ENCODE assay signal across 14 mouse cellular contexts in genomic region chr8:104536028-104536427, GRCm38 (mm10). TPM values are rescaled to one million over a fixed set of nuclear protein-coding genes. Genes with fewer than 3 reads are reported as not detected.
DNase-seq lines count a peak whose midpoint lies in the region; ATAC-seq and TF ChIP-seq lines count a peak whose summit lies in the region.
"Had no signal": no experiment of that assay in that cellular context is flagged by ENCODE, and none has a peak within 500 bp of the region (broad histone marks: within the 10 kb centered on the region; RNA-seq: fewer than 3 reads in every experiment).

No protein-coding gene starts in this region.

- no peak for DNase-seq in heart, postnatal 36 days
- no peak for DNase-seq in kidney, postnatal 0 days (ENCODE audit: low spot score)
- DNase-seq in kidney, adult 18-20 months: no peak
- peak; percentile 79 for DNase-seq in MEL (ENCODE audit: low read depth, low spot score)
- no peak for DNase-seq in liver, postnatal 0 days
- no peak for DNase-seq in adrenal gland, postnatal 36 days
- no peak for DNase-seq in frontal cortex, postnatal 10 days (ENCODE audit: low spot score in 2 of 2)
- DNase-seq: adrenal gland, postnatal 14 days; kidney, postnatal 36 days; layer of hippocampus, postnatal 36 days had no signal

- TF ChIP-seq POLR2A in MEL (IDR thresholded peaks at IDR 0.05; ENCODE audit: control insufficient read depth in 1 of 2, insufficient read depth in 1 of 2, low read depth in 1 of 2, low read length in 2 of 2, poor library complexity in 1 of 2): no peak

- no peak for TF ChIP-seq CTCF in kidney, postnatal 0 days (IDR thresholded peaks at IDR 0.05; ENCODE audit: low read depth)
- no peak; a peak in 1 of 6 replicates for TF ChIP-seq CTCF in MEL (IDR thresholded peaks at IDR 0.05 in 2 of 3, conservative IDR thresholded peaks at IDR 0.05 in 1 of 3; ENCODE audit: control insufficient read depth in 1 of 3, insufficient read depth in 1 of 3, low read depth in 2 of 3, low read length in 3 of 3, poor library complexity in 1 of 3, severe bottlenecking in 1 of 3)
- TF ChIP-seq CTCF in liver, postnatal 0 days (IDR thresholded peaks at IDR 0.05; ENCODE audit: low read depth): no peak

- WGBS in heart, embryonic 12.5 days: 77% methylated on average over 4 of the region's 4 CpGs
- WGBS in kidney, postnatal 0 days: 82% methylated on average over 4 of the region's 4 CpGs
- WGBS in liver, postnatal 0 days (ENCODE audit: insufficient replicate concordance): 72% methylated on average over 4 of the region's 4 CpGs

- H3K27ac ChIP-seq in heart, embryonic 12.5 days (ENCODE audit: poor library complexity, severe bottlenecking): no peak overlapping the region
- no peak overlapping the region for H3K27ac ChIP-seq in kidney, postnatal 0 days
- peak overlapping the region; percentile 63 for H3K27ac ChIP-seq in MEL (ENCODE audit: control insufficient read depth, low read depth, low read length)
- H3K27ac ChIP-seq in liver, postnatal 0 days (ENCODE audit: low read depth): no peak overlapping the region
- H3K27ac ChIP-seq: forebrain, embryonic 10.5 days had no signal

- no peak for TF ChIP-seq RAD21 in MEL (IDR thresholded peaks at IDR 0.05; ENCODE audit: low read depth, low read length)

- H3K9me3 ChIP-seq in heart, embryonic 12.5 days (replicated peaks): no peaks in the 10 kb centered on the region
- H3K9me3 ChIP-seq in kidney, postnatal 0 days (replicated peaks; ENCODE audit: low read length): no peaks in the 10 kb centered on the region
- no peaks in the 10 kb centered on the region for H3K9me3 ChIP-seq in MEL (replicated peaks; ENCODE audit: insufficient read depth, low read length)
- no peaks in the 10 kb centered on the region for H3K9me3 ChIP-seq in liver, postnatal 0 days (ENCODE audit: low read length)
- H3K9me3 ChIP-seq: forebrain, embryonic 10.5 days; heart, embryonic 10.5 days had no signal

- peaks cover 25% of the 10 kb centered on the region for H3K27me3 ChIP-seq in heart, embryonic 12.5 days (replicated peaks)
- 0 out of 2 replicates have a peak, but pooled peaks cover 12% of the 10 kb centered on the region for H3K27me3 ChIP-seq in kidney, postnatal 0 days (ENCODE audit: insufficient read depth, low read length)
- no peaks in the 10 kb centered on the region for H3K27me3 ChIP-seq in MEL (ENCODE audit: control insufficient read depth in 1 of 2, insufficient read depth in 2 of 2, low read length in 2 of 2)
- H3K27me3 ChIP-seq in liver, postnatal 0 days (ENCODE audit: insufficient read depth, low read length): peaks cover 12% of the 10 kb centered on the region

- H3K79me2 ChIP-seq in MEL (ENCODE audit: control insufficient read depth, insufficient read depth, low read length, poor library complexity): peaks cover 21% of the 10 kb centered on the region

- intact Hi-C loops in heart, postnatal 36 days (cut with DNase I): no loop called here

- H3K4me2 ChIP-seq in heart, embryonic 12.5 days: peak overlapping the region; percentile 74
- H3K4me2 ChIP-seq in kidney, postnatal 0 days (ENCODE audit: low read length): peak overlapping the region; percentile 76; the same call in 1 of the 2 replicates
- H3K4me2 ChIP-seq in liver, postnatal 0 days (ENCODE audit: low read depth, low read length): peak overlapping the region; percentile 96

- no peak overlapping the region for H3K9ac ChIP-seq in heart, embryonic 12.5 days
- H3K9ac ChIP-seq in kidney, postnatal 0 days (ENCODE audit: low read depth, low read length): no peak overlapping the region
- H3K9ac ChIP-seq in MEL (ENCODE audit: control insufficient read depth, low read depth, low read length, poor library complexity, severe bottlenecking): peak overlapping the region; percentile 60
- H3K9ac ChIP-seq in liver, postnatal 0 days (replicated peaks): no peak overlapping the region; the same call in 1 of the 2 replicates

- H3K4me1 ChIP-seq in heart, embryonic 12.5 days (replicated peaks): peaks cover 27% of the 10 kb centered on the region
- H3K4me1 ChIP-seq in kidney, postnatal 0 days (replicated peaks; ENCODE audit: insufficient read depth, low read length): peaks cover 6% of the 10 kb centered on the region
- H3K4me1 ChIP-seq in MEL (ENCODE audit: control insufficient read depth in 1 of 2, insufficient read depth in 2 of 2, low read length in 2 of 2): peaks cover 3 to 18% of the 10 kb centered on the region in 2 experiments; a peak in 3 of 4 replicates
- H3K4me1 ChIP-seq in liver, postnatal 0 days (ENCODE audit: insufficient read depth): peaks cover 35% of the 10 kb centered on the region

- no peak for TF ChIP-seq EP300 in MEL (IDR thresholded peaks at IDR 0.05; ENCODE audit: low read depth in 1 of 2, low read length in 2 of 2)
- no peak for TF ChIP-seq EP300 in liver, postnatal 0 days (IDR thresholded peaks at IDR 0.05; ENCODE audit: low read depth)

- H3K4me3 ChIP-seq in heart, embryonic 12.5 days: no peak overlapping the region; the same call in 1 of the 2 replicates
- H3K4me3 ChIP-seq in kidney, postnatal 0 days (replicated peaks; ENCODE audit: low read depth, low read length): no peak overlapping the region
- peak overlapping the region; percentile 54 to 90 for H3K4me3 ChIP-seq in MEL (ENCODE audit: control insufficient read depth in 1 of 2, insufficient read depth in 1 of 2, low read depth in 2 of 2, low read length in 2 of 2)
- peak overlapping the region; percentile 90 for H3K4me3 ChIP-seq in liver, postnatal 0 days (ENCODE audit: low read depth, low read length)

- no peak for ATAC-seq in heart, embryonic 12.5 days (ENCODE audit: insufficient number of reproducible peaks, low FRiP score)
- ATAC-seq in kidney, postnatal 0 days (replicated peaks; ENCODE audit: low FRiP score, low read depth): no peak
- no peak for ATAC-seq in liver, postnatal 0 days
- ATAC-seq: inflammation-experienced regulatory T-cells, adult 6 months had no signal

- H3K36me3 ChIP-seq in heart, embryonic 12.5 days: peaks cover 4% of the 10 kb centered on the region; the same call in 1 of the 2 replicates
- H3K36me3 ChIP-seq in kidney, postnatal 0 days (ENCODE audit: insufficient read depth, low read length): no peaks in the 10 kb centered on the region
- peaks cover 0 to 20% of the 10 kb centered on the region in 2 experiments; a peak in 2 of 4 replicates for H3K36me3 ChIP-seq in MEL (ENCODE audit: control insufficient read depth in 1 of 2, insufficient read depth in 2 of 2, low read length in 2 of 2)
- H3K36me3 ChIP-seq in liver, postnatal 0 days (replicated peaks; ENCODE audit: insufficient read depth, low read length): no peaks in the 10 kb centered on the region

TF ChIP-seq in MEL, 35 proteins besides CTCF, POLR2A, EP300 and RAD21 (continues in another document):
- TF ChIP-seq ETS1 (IDR thresholded peaks at IDR 0.05; ENCODE audit: low read depth, low read length) (peak; percentile 10; the same call in 1 of the 2 replicates), KAT2A (conservative IDR thresholded peaks at IDR 0.05; ENCODE audit: low read depth, low read length) (no peak), MAX (IDR thresholded peaks at IDR 0.05; ENCODE audit: low read length) (no peak), GATA1 (IDR thresholded peaks at IDR 0.05; ENCODE audit: low read depth, low read length) (0 out of 2 replicates have a peak, but pooled peaks have one; percentile 14), USF1 (IDR thresholded peaks at IDR 0.05; ENCODE audit: low read depth, low read length) (peak; percentile 84), TBP (IDR thresholded peaks at IDR 0.05; ENCODE audit: low read depth, low read length) (peak; percentile 99), ZNF384 (IDR thresholded peaks at IDR 0.05; ENCODE audit: low read depth, low read length) (peak; percentile 76), MYC (IDR thresholded peaks at IDR 0.05; ENCODE audit: low read depth, low read length) (peak; percentile 49; the same call in 1 of the 2 replicates)

RNA-seq across cellular contexts. Expression of gene Car7, which starts 1.5 kb away (rescaled TPM):
- polyA plus RNA-seq in heart, embryonic 12.5 days (2016; fragmentation: Nextera tagmentation; extraction: Ambion mirVana): 0.78 and 0.91 TPM in 2 replicates
- total RNA-seq in heart, postnatal 36 days (2021): 1 to 10 TPM; 2.5 to 2.8 TPM
- polyA plus RNA-seq in kidney, postnatal 0 days (2015; fragmentation: Nextera tagmentation; extraction: Ambion mirVana): 5.2 and 5.8 TPM in 2 replicates
- total RNA-seq in MEL (2012; rRNA removed): 2.9 and 3.1 TPM in 2 replicates
- polyA plus RNA-seq in MEL (2012; ENCODE audit: insufficient read depth in 1 of 2, insufficient read length in 2 of 2, low read depth in 1 of 2, low replicate concordance in 2 of 2, missing spikeins in 1 of 2): 1 to 10 TPM in 1 of 2 experiments, not detected in 1; 2.4 TPM
- 2.1 and 3.5 TPM in 2 replicates for polyA plus RNA-seq in liver, postnatal 0 days (2015; fragmentation: Nextera tagmentation; extraction: Ambion mirVana)
- 1 to 10 TPM; 1.5 to 4.1 TPM for total RNA-seq in adrenal gland, postnatal 36 days (2021)

RNA-seq across cellular contexts. Expression of gene Nae1, which starts 1.6 kb away (rescaled TPM):
- 77.0 and 81.0 TPM in 2 replicates for polyA plus RNA-seq in heart, embryonic 12.5 days (2016; fragmentation: Nextera tagmentation; extraction: Ambion mirVana)
- 10 to 100 TPM; 27.2 to 31.8 TPM for total RNA-seq in heart, postnatal 36 days (2021)
- polyA plus RNA-seq in kidney, postnatal 0 days (2015; fragmentation: Nextera tagmentation; extraction: Ambion mirVana): 87.8 and 91.8 TPM in 2 replicates
- 41.9 and 49.7 TPM in 2 replicates for total RNA-seq in MEL (2012; rRNA removed)
- polyA plus RNA-seq in MEL (2012; ENCODE audit: insufficient read depth in 1 of 2, insufficient read length in 2 of 2, low read depth in 1 of 2, low replicate concordance in 2 of 2, missing spikeins in 1 of 2): 10 to 100 TPM in 1 of 2 experiments, not detected in 1; 39.2 TPM
- 24.3 and 24.4 TPM in 2 replicates for polyA plus RNA-seq in liver, postnatal 0 days (2015; fragmentation: Nextera tagmentation; extraction: Ambion mirVana)
- total RNA-seq in adrenal gland, postnatal 36 days (2021): 10 to 100 TPM; 36.4 to 38.4 TPM

RNA-seq across cellular contexts. Expression of gene Terb1, which starts 26.3 kb away (rescaled TPM):
- 0.10 and 0.15 TPM in 2 replicates for polyA plus RNA-seq in heart, embryonic 12.5 days (2016; fragmentation: Nextera tagmentation; extraction: Ambion mirVana)
- not detected for total RNA-seq in heart, postnatal 36 days (2021)
- 0.52 and 0.54 TPM in 2 replicates for polyA plus RNA-seq in kidney, postnatal 0 days (2015; fragmentation: Nextera tagmentation; extraction: Ambion mirVana)
- total RNA-seq in MEL (2012; rRNA removed): not detected in 2 replicates
- polyA plus RNA-seq in MEL (2012; ENCODE audit: insufficient read depth in 1 of 2, insufficient read length in 2 of 2, low read depth in 1 of 2, low replicate concordance in 2 of 2, missing spikeins in 1 of 2): not detected
- 0.05 and 0.06 TPM in 2 replicates for polyA plus RNA-seq in liver, postnatal 0 days (2015; fragmentation: Nextera tagmentation; extraction: Ambion mirVana)
- not detected for total RNA-seq in adrenal gland, postnatal 36 days (2021)
- total RNA-seq: adrenal gland, postnatal 14 days had no signal
- polyA plus RNA-seq: inflammation-experienced regulatory T-cells, adult 6 months had no signal

RNA-seq across cellular contexts. Expression of gene Pdp2, which starts 55.2 kb away (rescaled TPM):
- polyA plus RNA-seq in heart, embryonic 12.5 days (2016; fragmentation: Nextera tagmentation; extraction: Ambion mirVana): 8.6 and 9.0 TPM in 2 replicates
- total RNA-seq in heart, postnatal 36 days (2021): 10 to 100 TPM; 28.1 to 29.8 TPM
- polyA plus RNA-seq in kidney, postnatal 0 days (2015; fragmentation: Nextera tagmentation; extraction: Ambion mirVana): 12.6 and 14.5 TPM in 2 replicates
- 12.2 and 12.3 TPM in 2 replicates for total RNA-seq in MEL (2012; rRNA removed)
- 10 to 100 TPM in 1 of 2 experiments, not detected in 1; 12.4 TPM for polyA plus RNA-seq in MEL (2012; ENCODE audit: insufficient read depth in 1 of 2, insufficient read length in 2 of 2, low read depth in 1 of 2, low replicate concordance in 2 of 2, missing spikeins in 1 of 2)
- polyA plus RNA-seq in liver, postnatal 0 days (2015; fragmentation: Nextera tagmentation; extraction: Ambion mirVana): 10.0 and 10.1 TPM in 2 replicates
- total RNA-seq in adrenal gland, postnatal 36 days (2021): 10 to 100 TPM; 30.4 to 33.0 TPM

Comparison
In these comparisons a context has a peak if more than half of its experiments do, and no peak if none do; other contexts are left out.
1. H3K4me3 ChIP-seq: peak in MEL (2 of 2) and liver, postnatal 0 days (single experiment); none in heart, embryonic 12.5 days (single experiment) and kidney, postnatal 0 days (single experiment).
2. Peak in every context shown above with its lines, with median percentiles within 50 percentile points of each other: H3K4me2 ChIP-seq.